Mouse (Mus musculus) testis, adult 2 months (tissue): ENCODE data around the gene Rab11fip5. TPM values are rescaled to one million over a fixed set of nuclear protein-coding genes. Genes with fewer than 3 reads are reported as not detected.

Source experiments
- H3K27ac ChIP-seq: fragments of 200-500 bp; 2 replicates; pipeline ENCODE4 v1.5.1; 2012; ENCODE audit warnings: low read depth, low read length; ENCODE audit not compliant: control insufficient read depth, insufficient read depth
- H3K27me3 ChIP-seq: fragments of 200-500 bp; 2 replicates; pipeline ENCODE4 v1.6.1; 2012; ENCODE audit warnings: mild to moderate bottlenecking, low read length, moderate library complexity; ENCODE audit not compliant: control insufficient read depth, insufficient read depth
- H3K36me3 ChIP-seq: fragments of 200-500 bp; 2 replicates; pipeline ENCODE4 v1.6.1; 2012; ENCODE audit warnings: mild to moderate bottlenecking, low read length; ENCODE audit not compliant: control insufficient read depth, insufficient read depth
- H3K4me1 ChIP-seq: fragments of 200-500 bp; 2 replicates; pipeline ENCODE4 v1.6.1; 2012; ENCODE audit warnings: low read length; ENCODE audit not compliant: control insufficient read depth, insufficient read depth
- H3K4me3 ChIP-seq: fragments of 200-500 bp; 2 replicates; pipeline ENCODE4 v1.5.1; 2012; ENCODE audit warnings: low read depth, mild to moderate bottlenecking, low read length, moderate library complexity, mixed read lengths; ENCODE audit not compliant: control insufficient read depth
- CTCF ChIP-seq: fragments of 200-500 bp; IDR thresholded peaks from 2 replicates; pipeline ENCODE4 v1.5.1; 2012; ENCODE audit warnings: low read depth, mild to moderate bottlenecking, inconsistent platforms, low read length, moderate library complexity; ENCODE audit not compliant: control insufficient read depth, insufficient read depth, insufficient replicate concordance
- POLR2A ChIP-seq: fragments of 200-500 bp; IDR thresholded peaks from 2 replicates; pipeline ENCODE4 v1.6.1; 2012; ENCODE audit warnings: low read depth, mild to moderate bottlenecking, inconsistent platforms, low read length, moderate library complexity; ENCODE audit not compliant: control insufficient read depth
- polyA plus RNA-seq: library from polyadenylated mRNA; depleted of rRNA; stranded (reverse); fragments of >200 nt; gene quantifications from 2 replicates; pipeline ENCODE4 v1.2.3, GENCODE M21; 2012

Rab11fip5 gene
- polyA plus RNA-seq, 1 experiment = 160 TPM

DNA sequence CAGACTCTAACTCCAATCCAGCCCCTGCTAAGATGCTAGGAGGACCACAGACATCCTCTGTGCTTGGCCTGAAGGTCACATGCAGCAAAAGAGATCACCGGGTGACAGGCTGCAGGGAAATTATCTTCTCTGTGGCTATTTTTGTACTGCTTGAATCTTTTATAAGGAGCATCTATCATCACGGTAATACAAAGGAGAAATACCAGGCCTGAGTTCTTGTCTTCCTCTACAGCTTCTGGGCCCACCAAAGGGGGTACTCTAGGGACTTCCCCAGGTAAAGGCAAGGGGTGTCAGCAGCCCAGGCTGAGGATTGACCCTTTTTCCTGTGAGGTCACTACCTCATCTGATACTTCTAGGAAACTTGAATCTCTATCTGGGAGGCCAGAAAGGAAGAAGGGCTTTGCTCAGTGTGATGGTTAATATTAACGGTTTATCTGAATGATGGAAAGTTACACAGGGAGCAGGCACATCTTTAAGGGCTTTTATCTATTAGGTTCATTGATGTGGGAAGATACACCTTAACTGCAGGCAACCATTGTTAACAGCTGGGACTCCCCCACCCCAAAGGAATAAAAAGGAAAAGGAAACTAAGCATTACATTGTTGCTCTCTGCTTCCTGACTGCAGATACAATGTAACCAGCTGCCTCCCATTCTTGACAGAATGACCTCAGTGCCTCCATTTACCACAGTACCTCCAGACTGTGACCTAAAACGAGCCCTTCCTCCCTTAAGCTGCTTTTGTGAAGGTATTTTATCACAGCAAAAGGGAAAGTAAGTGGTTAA is 17.6 kb downstream of the Rab11fip5 start:
- Histone ChIP-seq H3K27ac (no peak overlapping the region; the same call in 1 of the 2 replicates), H3K4me3 (no peak overlapping the region), H3K36me3 (no peaks in the 10 kb centered on the region), H3K4me1 (peaks cover 6% of the 10 kb centered on the region), H3K27me3 (no peaks in the 10 kb centered on the region)
- TF ChIP-seq POLR2A (no peak), CTCF (no peak)

DNA sequence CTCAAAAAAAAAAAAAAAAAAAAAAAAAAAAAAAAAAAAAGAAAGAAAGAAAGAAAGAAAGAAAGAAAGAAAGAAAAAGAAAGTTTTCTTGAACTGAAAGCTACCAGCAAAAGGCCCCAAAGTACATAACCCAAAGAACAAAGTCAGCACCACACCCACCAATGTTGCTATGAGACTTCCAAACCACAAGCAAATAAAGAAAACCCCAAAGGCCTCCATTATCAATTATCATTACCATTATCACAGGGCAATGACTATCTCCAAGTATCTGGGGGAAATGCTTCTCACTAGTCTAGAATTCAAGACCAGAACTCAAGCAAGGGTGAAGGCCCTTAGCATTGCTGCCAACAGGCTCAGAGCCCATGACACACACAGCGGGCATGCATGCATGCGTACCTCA is 18.7 kb downstream of the Rab11fip5 start:
- H3K36me3 ChIP-seq = no peaks in the 10 kb centered on the region
- H3K27ac ChIP-seq = no peak overlapping the region
- H3K4me3 ChIP-seq = no peak overlapping the region
- TF ChIP-seq POLR2A (no peak), CTCF (no peak)
- peaks cover 6% of the 10 kb centered on the region for H3K4me1 ChIP-seq
- no peaks in the 10 kb centered on the region for H3K27me3 ChIP-seq

DNA sequence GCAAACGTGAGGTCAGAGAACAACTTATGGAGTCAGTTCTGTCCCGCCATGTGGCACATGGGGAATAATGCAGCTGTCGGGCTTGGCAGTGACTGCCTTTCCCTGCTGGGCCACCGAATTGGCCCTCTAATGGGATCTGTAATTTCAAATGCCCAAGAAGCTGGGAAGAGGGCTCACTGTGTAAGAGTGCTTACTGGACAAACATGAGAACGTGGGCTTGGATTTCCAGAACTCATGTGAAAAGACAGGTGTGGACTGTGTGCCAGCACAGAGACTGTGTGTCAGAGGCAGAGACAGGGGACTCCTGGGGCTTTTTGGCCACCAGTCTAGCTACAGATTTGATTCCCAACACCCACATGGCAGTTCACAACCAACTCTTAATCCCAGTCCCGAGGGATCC is 19.7 kb downstream of the Rab11fip5 start:
- no peak overlapping the region for H3K4me3 ChIP-seq
- no peaks in the 10 kb centered on the region for H3K36me3 ChIP-seq
- peaks cover 6% of the 10 kb centered on the region for H3K4me1 ChIP-seq
- no peak for TF ChIP-seq CTCF
- TF ChIP-seq POLR2A = no peak
- H3K27ac ChIP-seq = no peak overlapping the region
- no peaks in the 10 kb centered on the region for H3K27me3 ChIP-seq

DNA sequence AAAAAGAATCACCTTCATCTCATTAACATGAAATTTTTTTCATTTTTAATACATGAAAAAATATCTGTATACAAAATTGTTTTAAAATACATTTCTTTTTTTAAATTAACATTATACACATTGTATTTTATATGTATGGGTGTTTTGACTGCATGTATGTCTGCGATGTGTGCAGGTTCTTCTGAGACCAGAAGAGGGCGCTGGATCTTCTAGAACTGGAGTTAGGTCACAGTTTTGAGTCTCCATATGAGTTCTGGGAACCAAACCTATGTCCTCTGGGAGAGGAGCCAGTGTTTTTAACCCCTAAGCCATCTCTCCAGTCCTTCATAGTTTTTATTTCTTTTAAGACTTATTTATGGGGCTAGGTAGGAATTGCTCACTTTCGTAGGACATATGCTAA is 20.7 kb downstream of the Rab11fip5 start:
- Histone ChIP-seq H3K27ac (no peak overlapping the region), H3K4me3 (no peak overlapping the region), H3K36me3 (no peaks in the 10 kb centered on the region), H3K4me1 (peaks cover 7% of the 10 kb centered on the region), H3K27me3 (no peaks in the 10 kb centered on the region)
- TF ChIP-seq POLR2A = no peak
- no peak for TF ChIP-seq CTCF

DNA sequence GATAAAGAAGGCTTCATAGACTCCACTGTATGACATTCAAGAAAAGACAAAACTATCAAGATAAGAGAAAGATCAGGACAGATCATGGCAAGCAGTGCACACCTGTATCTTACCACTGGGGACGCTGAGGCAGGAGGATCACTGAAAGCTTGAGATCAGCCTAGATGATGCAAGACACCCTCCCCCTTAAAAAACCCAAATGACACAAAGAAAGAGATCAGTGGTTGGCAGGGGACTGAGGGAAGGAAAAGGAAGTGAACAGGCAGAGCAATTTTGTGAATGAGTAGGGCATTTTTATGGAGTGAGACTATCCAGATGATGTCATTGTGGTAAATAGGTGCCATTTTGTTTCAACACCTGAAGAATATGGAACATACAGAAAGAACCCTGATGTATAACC is 24.3 kb downstream of the Rab11fip5 start:
- H3K4me1 ChIP-seq = 0 out of 2 replicates have a peak, but pooled peaks cover 2% of the 10 kb centered on the region
- no peak overlapping the region for H3K27ac ChIP-seq
- no peak overlapping the region for H3K4me3 ChIP-seq
- H3K27me3 ChIP-seq = no peaks in the 10 kb centered on the region
- TF ChIP-seq CTCF (no peak), POLR2A (no peak)
- H3K36me3 ChIP-seq = peaks cover 6% of the 10 kb centered on the region

DNA sequence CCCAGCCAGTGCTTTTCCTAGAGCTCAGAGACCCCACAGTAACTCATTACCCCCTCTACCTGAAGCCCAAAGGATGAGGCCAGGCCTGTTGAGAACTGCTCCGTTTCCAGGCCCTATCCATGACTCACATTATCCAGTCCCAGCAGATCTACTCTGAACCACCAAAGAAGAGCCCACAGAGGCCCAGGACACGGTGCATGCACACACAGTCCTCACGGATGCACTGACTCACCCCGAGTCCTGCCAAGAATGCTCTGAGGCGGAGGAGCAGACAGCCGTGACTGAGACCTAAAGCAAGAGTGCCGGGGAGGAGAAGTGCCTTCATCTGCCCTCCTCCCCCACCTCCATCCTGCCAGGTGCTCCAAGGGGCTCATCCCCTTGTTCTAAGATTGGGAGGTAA is 25.2 kb downstream of the Rab11fip5 start:
- TF ChIP-seq CTCF = no peak
- TF ChIP-seq POLR2A = no peak
- Histone ChIP-seq H3K27me3 (no peaks in the 10 kb centered on the region), H3K4me3 (no peak overlapping the region), H3K36me3 (peaks cover 6% of the 10 kb centered on the region), H3K4me1 (0 out of 2 replicates have a peak, but pooled peaks cover 2% of the 10 kb centered on the region), H3K27ac (no peak overlapping the region)

DNA sequence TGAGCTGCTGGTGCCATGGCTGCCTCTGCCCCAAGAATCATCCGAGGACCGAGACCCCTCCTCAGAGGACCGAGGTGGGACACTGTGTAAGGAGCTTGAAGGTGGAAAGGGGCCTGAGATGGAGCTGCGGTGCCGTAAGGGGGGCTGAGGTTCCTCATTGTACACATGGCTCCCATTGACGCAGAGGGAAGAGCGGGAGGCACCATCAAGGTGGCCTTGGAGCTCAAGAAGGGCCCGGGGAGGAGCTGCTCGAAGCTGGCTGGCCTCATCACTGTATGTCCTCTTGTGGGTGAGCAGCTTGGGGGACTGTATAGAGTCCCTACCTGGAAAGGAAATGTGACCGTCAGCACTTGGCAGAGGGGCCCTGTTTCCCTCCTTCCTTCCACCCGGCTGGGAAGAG is 26.3 kb downstream of the Rab11fip5 start:
- H3K27ac ChIP-seq = no peak overlapping the region
- TF ChIP-seq POLR2A = no peak
- no peak for TF ChIP-seq CTCF
- peaks cover 6% of the 10 kb centered on the region for H3K36me3 ChIP-seq
- H3K4me1 ChIP-seq = peaks cover 2% of the 10 kb centered on the region; the same call in 1 of the 2 replicates
- H3K4me3 ChIP-seq = no peak overlapping the region
- no peaks in the 10 kb centered on the region for H3K27me3 ChIP-seq
